Mouse (Mus musculus): ENCODE data around the gene Pmis2. TPM values are rescaled to one million over a fixed set of nuclear protein-coding genes. Genes with fewer than 3 reads are reported as not detected.
A peak's percentile ranks its signal among the peaks of the same experiment; 100 is the strongest.

The Pmis2 gene
- total RNA-seq, 2 experiments from 2014 or later: not detected

DNA sequence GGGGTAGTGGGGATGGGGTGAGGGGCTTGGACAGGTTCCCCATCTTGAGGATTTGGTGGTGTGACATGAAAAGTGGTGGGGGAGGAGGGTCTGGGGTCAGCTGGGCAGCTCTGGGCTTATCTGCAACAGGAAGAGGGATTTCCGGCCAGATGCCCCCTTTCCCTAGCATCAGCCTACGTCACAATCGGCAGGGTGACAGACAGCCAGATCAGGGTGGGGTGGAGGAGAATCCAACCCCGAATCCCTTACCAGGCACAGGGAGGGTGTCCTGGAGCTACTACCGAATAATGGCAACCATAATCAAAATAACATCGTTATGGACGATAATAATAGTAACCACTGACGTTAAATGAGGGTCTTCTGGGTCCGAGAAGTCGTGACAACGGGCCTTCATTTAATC, 35.0 kb downstream of the Pmis2 start:
- intact Hi-C loops (cut with DNase I): no loop called here

DNA sequence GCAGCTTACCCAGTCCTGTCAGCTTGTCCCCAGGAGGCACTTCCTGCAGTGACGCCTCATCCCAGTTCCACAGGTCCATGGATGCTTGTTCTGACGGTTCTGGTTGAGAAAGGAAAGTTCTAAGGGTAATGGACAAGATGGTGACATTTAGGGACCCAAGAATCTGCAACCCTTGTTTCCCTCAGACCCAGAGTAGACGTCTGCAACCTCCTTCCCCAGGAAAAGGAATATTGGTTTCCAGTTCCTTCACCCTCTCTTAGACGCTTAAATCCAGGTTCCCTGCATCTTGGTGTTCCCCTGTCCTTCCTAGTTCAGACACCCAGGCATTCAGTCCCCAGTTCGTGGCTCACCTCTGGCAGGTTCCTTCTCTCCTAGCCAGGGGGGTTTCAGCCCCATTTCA, 35.7 kb downstream of the Pmis2 start, which contains the start of gene Etv2:
TSS of gene Etv2 (minus strand) at position 101 of the 400 bp plus-strand sequence.
- intact Hi-C loops (cut with DNase I): no loop called here
- no peak for DNase-seq (ENCODE audit: low spot score in 2 of 2)

More for the DNA sequence above, 35.0 kb downstream of the Pmis2 start:
- no peak for DNase-seq (ENCODE audit: low spot score in 2 of 2)

DNA sequence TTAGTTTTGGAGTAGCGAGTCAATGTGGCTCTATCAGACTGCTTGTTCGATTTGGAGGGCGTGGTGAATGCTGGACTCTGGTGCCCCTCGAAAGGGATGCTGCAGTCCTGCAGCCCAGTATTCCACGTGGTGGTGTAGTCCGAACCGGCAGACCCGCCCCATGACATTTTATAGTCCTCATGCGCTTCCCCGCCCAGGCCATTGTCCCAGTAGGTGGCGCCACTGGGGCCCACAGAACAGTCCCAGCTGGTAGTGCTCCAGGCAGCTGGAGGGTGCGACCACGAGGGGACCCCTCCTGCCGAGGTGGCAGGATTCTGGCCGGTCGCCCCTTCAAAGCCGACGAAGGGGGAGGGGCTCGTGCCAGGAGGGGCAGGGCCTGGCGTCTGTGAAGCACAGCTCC, 36.8 kb downstream of the Pmis2 start:
- no peak for DNase-seq (ENCODE audit: low spot score in 2 of 2)
- intact Hi-C loops (cut with DNase I): no loop called here

DNA sequence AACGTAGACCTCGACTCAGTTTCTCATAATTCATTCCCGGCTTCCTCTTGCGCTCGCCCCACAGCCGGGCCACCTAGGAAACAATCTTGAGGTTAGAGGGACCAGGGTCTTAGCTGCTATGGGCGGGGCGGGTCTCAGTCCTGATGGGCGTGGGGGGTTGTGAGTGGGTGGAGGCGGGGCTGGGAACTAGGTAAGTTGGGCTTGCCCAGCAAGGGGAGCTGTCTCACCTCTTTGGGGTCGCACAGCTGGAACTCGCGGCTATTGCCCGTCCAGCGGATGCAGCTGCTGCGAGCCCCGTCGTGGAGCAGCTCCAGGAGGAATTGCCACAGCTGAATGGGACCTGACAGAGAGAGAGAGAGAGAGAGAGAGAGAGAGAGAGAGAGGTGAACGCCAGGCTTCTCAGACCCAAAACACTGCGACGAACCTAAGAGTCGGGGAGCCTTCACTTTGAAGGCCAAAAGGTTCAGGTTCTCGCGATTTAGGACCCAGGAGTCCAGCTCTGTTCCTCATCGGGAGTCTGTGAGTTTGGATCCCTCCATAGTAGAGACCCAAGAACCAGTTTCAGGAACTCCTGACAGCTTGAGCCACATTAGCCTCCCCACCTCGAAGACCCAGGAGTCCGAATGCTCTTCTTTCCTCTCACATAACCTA, 37.5 kb downstream of the Pmis2 start:
- intact Hi-C loops (cut with DNase I): no loop called here
- DNase-seq (ENCODE audit: low spot score in 2 of 2): no peak

DNA sequence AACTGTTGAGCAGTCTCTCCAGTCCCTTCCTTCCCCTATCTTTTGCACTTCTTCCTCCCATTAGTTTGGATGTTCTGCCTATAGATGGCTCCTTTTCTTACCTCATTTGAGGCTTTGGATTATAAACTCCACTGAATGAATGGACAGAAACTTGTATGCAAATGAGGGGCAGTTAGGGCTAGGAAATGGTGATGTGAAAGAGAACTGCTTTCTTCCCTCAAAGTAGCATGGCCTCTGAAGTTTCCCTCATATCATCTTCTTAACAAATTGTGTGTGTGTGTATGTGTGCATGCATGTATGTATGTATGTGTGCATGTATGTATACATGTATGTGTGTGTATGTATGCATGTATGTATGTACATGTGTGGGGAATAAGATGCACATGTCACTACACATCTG, 42.4 kb downstream of the Pmis2 start:
- no peak for DNase-seq (ENCODE audit: low spot score in 2 of 2)
- intact Hi-C loops (cut with DNase I): no loop called here

DNA sequence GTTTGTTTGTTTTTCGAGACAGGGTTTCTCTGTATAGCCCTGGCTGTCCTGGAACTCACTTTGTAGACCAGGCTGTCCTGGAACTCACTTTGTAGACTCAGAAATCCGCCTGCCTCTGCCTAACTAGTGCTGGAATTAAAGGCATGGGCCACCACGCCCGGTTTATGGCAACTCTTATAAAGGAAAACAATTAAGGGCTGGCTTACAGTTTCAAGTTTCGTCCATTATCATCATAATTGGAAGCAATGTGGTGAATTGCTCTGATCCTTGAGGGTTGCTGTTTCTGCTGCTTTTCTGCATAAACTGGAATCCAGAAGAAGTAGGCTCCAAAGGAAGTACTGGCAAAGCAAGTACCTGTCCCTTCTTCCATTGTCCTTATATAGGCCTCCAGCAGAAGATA, 44.8 kb downstream of the Pmis2 start:
- no peak for DNase-seq (ENCODE audit: low spot score in 2 of 2)
- intact Hi-C loops (cut with DNase I): no loop called here

DNA sequence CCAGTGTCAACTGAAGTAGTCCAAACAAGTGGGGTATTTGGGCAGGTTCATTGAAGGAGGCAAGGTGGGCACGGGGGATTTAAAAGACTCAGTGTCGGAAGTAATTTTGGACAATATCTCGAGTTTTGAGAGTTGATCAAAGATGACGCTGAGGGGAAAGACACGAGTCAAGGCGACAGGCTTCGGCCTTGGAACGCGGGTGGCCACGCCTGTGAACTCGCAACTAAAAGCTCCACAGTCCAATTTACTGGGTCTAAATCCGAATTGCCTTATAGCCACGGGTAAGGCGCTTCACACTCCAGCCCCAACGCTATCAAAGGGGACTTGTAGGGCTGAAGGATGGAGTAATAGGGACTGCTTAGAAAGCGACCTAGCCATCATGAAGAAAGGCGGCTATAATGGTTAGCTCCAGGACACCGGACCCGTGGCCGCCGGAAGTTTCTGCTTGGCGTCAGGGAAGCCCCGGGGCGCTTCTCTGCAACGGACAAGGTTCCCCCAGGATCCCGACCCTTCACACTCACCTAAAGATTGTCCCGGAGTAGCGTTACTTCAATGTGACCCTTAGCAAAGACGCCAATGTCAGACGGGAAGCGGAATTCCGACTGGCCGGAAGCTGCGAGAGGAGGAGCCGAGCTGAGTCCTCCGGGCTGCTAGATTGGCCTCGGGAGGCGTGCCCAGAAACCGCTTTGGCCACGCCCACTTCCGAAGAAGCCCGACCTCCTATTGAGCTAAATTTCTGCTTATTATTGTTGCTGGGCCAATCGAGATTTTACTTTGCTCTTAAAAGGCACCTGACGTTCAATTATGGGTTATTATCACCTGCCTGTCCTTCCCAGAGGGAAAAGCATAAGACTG, 45.6 kb downstream of the Pmis2 start, which contains the start of gene Cox6b1:
TSS of gene Cox6b1 (minus strand) at position 622 of the 855 bp plus-strand sequence.
- DNase-seq (ENCODE audit: low spot score in 2 of 2): peak; percentile 79 to 86
- intact Hi-C loops (cut with DNase I): no loop called here

Other genes starting within 250 kb of the Pmis2 start
- gene Nfkbid, start 249.9 kb downstream of the Pmis2 start, total RNA-seq (2021): 1 to 10 TPM; 2.9 to 3.6 TPM
- gene Aplp1, start 226.1 kb downstream of the Pmis2 start, total RNA-seq (2021): 1,000 to 10,000 TPM; 1,238 to 1,418 TPM
- 10 to 100 TPM; 12.9 to 17.8 TPM for gene Kirrel2, start 213.9 kb downstream of the Pmis2 start, total RNA-seq (2021)
- under 1 TPM; 0.99 to 1.00 TPM for gene Nphs1, start 213.3 kb downstream of the Pmis2 start, total RNA-seq (2021)
- not detected for gene Prodh2, start 178.0 kb downstream of the Pmis2 start, total RNA-seq (2021)
- 100 to 1,000 TPM; 156 to 209 TPM for gene Arhgap33, start 136.5 kb downstream of the Pmis2 start, total RNA-seq (2021)
- 1 to 10 TPM; 4.2 to 5.1 TPM for gene Hspb6, start 119.4 kb downstream of the Pmis2 start, total RNA-seq (2021)
- gene Proser3, start 119.3 kb downstream of the Pmis2 start, total RNA-seq (2021): 1 to 10 TPM; 2.8 to 4.5 TPM
- 10 to 100 TPM; 35.9 to 45.5 TPM for gene Lin37, start 111.8 kb downstream of the Pmis2 start, total RNA-seq (2021)
- 10 to 100 TPM; 68.0 to 71.4 TPM for gene U2af1l4, start 108.3 kb downstream of the Pmis2 start, total RNA-seq (2021)
- gene Gm49396, start 108.3 kb downstream of the Pmis2 start, total RNA-seq (2021): 1 to 10 TPM; 3.6 to 9.3 TPM
- gene Psenen, start 108.0 kb downstream of the Pmis2 start, total RNA-seq (2021): 10 to 100 TPM; 79.8 to 85.1 TPM
- 1 to 10 TPM; 1.8 to 4.5 TPM for gene Igflr1, start 106.2 kb downstream of the Pmis2 start, total RNA-seq (2021)
- 10 to 100 TPM; 41.3 to 62.2 TPM for gene Kmt2b, start 82.9 kb downstream of the Pmis2 start, total RNA-seq (2021)
- not detected for gene Zbtb32, start 72.7 kb downstream of the Pmis2 start, total RNA-seq (2021)
- gene Upk1a, start 58.8 kb downstream of the Pmis2 start, total RNA-seq (2021): under 1 TPM in 1 of 2 experiments, not detected in 1; 0.36 TPM
- 100 to 1,000 TPM; 561 to 663 TPM for gene Cox6b1, start 45.5 kb downstream of the Pmis2 start, total RNA-seq (2021)
- not detected for gene Etv2, start 35.8 kb downstream of the Pmis2 start, total RNA-seq (2021)
- gene Rbm42, start 21.3 kb downstream of the Pmis2 start, total RNA-seq (2021): 10 to 100 TPM; 67.4 to 74.4 TPM
- 1 to 10 TPM; 4.0 to 5.7 TPM for gene Haus5, start 6.6 kb downstream of the Pmis2 start, total RNA-seq (2021)
- gene 2200002J24Rik, start 27.3 kb upstream of the Pmis2 start, total RNA-seq (2021): not detected
- under 1 TPM; 0.23 to 0.47 TPM for gene Atp4a, start 40.6 kb upstream of the Pmis2 start, total RNA-seq (2021)
- 100 to 1,000 TPM; 114 to 115 TPM for gene Tmem147, start 57.9 kb upstream of the Pmis2 start, total RNA-seq (2021)
- under 1 TPM in 1 of 2 experiments, not detected in 1; 0.35 TPM for gene Gapdhs, start 72.1 kb upstream of the Pmis2 start, total RNA-seq (2021)
- gene Sbsn, start 79.9 kb upstream of the Pmis2 start, total RNA-seq (2021): 1 to 10 TPM; 5.5 to 7.9 TPM
- 1 to 10 TPM; 2.6 to 3.6 TPM for gene Dmkn, start 92.2 kb upstream of the Pmis2 start, total RNA-seq (2021)
- not detected for gene Krtdap, start 116.3 kb upstream of the Pmis2 start, total RNA-seq (2021)
- gene Ffar2, start 152.2 kb upstream of the Pmis2 start, total RNA-seq (2021): not detected
- not detected for gene Ffar3, start 184.6 kb upstream of the Pmis2 start, total RNA-seq (2021)
- gene Ffar1, start 190.0 kb upstream of the Pmis2 start, total RNA-seq (2021): not detected
- gene Cd22, start 208.7 kb upstream of the Pmis2 start, total RNA-seq (2021): not detected
- gene Mag, start 243.3 kb upstream of the Pmis2 start, total RNA-seq (2021): 100 to 1,000 TPM; 137 to 247 TPM

All from left cerebral cortex, postnatal 36 days (tissue).